Mouse (Mus musculus) cerebellum, postnatal 25 days (tissue): ENCODE results near the gene Uhrf1.

Experiments used
- DNase-seq, 2 experiments: peaks; one replicate each; pipeline ENCODE4 v3.0.0; 2021; ENCODE audit warnings: mixed read lengths in 2 of 2

Gene Uhrf1

DNA sequence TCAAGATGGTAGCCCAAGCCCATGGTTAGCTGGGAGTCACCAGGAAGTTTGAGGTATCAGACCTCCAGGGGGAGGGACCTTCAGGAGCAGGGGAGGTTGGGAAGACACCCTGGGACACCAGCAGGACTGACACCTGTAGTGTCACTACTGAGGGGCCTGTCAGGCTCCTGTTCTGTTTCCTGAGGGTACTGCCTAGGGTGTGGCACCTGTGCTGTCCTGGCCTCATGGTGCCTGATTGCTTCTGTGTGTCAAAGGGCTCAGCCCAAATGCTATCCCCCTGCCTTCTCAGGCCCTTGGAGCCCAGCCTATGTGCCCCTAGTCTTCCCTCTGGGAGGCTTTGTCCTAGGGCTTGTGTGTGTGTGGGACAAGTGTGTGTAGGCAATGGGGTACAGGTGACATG lies 45.5 kb downstream of the Uhrf1 start:
- DNase-seq, result no peak

GRCm38 (mm10) chr17:56350694-56351093 lies 47.6 kb downstream of the Uhrf1 start:
- DNase-seq, result peak; percentile 88 to 94

DNA sequence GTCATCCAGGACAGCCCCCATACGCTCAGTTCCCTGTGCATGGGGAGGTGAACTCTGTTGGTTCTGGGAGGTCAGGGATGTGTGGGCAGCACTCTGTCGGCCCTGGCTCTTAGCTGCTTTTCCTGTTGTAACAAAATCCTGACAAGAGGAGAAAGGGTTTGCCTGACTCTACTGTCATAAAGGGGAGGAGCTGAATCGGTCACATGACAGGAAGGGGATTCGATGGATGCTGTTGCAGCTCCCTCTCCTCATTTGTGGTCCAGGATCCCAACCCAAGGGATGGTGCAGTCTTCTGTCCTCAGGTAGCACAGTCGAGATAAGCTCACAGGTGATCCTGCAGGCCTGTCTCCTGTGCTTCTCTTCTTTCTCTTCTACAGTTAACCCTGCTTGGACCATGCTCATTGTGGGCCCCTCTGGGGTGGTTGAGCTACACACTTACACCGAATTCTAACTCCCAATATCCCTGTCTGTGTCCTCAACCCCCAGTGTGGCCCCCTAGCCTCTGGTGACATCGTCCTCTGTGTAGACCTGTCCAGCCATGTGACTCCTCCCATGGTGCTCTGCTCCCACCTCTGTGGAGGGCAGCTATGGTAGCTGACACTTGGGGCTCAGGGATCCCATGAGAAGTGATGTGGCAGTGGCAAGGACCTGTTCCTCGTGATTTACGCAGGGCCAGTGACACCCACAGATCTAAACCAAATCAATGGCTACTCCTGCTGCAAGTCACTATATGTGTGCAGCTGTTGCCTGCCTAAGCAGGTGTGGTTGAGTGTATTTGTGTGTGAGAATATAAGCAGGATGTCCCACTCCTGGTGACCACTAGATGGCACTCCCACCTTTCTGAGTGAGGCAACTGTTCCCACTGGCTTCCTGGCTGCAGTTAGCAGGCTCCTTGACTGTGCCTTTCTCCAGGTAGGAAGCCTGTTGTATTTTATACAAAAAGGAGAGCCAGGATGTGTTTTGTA lies 54.1 kb downstream of the Uhrf1 start:
- DNase-seq, result peak; percentile 79 to 86

- DNase-seq, result no peak
Observed at GRCm38 (mm10) chr17:56359183-56359725, 56.1 kb downstream of the Uhrf1 start.

GRCm38 (mm10) chr17:56359864-56360263 lies 56.7 kb downstream of the Uhrf1 start:
- DNase-seq, result no peak

- peak; percentile 85 for DNase-seq
Observed at GRCm38 (mm10) chr17:56360451-56360850, 57.3 kb downstream of the Uhrf1 start.

- DNase-seq, result no peak
Observed at GRCm38 (mm10) chr17:56361542-56361941, 58.4 kb downstream of the Uhrf1 start.

DNA sequence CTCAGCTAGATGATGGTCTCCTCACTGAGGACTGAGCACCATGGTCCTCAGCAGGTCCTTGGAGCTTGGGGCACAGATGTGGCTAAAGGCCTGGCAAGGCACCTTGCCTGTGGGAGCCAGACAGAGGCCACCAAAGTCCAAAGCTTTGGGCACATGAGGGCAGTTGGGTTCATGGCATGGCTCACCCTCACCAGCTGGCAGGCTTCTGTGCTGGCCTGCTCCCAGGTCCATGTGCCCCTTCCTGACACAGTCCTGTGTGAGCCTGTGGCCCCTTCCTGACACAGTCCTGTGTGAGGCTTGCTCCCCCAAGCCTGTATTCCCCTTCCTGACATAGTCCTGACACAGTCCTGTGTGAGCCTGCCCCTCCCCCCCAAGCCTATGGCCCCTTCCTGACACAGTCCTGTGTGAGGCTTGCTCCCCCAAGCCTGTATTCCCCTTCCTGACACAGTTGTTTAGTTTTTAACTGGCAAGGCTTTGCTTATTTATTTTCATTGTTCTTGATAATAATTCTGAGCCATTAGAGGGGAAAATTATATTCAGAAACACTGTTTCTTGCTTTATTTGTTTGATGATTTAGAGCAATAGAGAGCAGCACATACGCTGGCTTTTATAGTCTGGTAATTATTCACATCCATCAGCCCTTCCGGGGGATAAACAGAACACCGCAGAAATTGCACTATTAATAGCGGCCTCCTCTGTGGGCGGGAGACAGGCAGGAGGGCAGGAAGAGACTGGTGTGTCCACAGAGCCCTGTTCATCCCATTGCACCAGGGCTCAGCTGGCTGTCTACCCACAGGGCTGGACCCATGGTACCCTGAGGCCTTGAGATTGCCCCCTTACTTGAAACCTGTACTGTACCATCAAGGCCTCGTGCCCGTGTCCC lies 62.9 kb downstream of the Uhrf1 start:
- peak; percentile 58 to 59 for DNase-seq

GRCm38 (mm10) chr17:56368291-56368790 lies 65.2 kb downstream of the Uhrf1 start:
- DNase-seq, result no peak

DNA sequence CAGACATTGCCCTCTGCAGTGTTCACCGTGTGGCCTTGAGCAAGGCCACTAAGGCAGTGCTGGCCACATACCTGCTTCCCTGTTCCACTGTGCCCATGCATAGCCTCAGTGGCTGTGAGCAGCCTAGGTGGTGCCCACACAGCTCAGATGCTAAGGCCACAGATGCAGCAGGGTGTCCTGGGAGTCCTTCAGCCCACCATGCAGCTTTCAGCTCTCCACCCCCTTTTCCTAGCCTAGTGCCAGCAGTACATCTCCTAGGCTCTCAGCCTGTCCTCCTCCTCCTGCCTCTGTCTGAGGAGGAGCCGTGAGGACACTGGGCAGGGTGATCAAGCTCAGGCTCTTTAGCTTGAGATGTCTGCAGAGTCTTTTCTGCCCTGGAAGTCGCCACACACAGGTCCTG lies 67.0 kb downstream of the Uhrf1 start:
- DNase-seq, result no peak

DNA sequence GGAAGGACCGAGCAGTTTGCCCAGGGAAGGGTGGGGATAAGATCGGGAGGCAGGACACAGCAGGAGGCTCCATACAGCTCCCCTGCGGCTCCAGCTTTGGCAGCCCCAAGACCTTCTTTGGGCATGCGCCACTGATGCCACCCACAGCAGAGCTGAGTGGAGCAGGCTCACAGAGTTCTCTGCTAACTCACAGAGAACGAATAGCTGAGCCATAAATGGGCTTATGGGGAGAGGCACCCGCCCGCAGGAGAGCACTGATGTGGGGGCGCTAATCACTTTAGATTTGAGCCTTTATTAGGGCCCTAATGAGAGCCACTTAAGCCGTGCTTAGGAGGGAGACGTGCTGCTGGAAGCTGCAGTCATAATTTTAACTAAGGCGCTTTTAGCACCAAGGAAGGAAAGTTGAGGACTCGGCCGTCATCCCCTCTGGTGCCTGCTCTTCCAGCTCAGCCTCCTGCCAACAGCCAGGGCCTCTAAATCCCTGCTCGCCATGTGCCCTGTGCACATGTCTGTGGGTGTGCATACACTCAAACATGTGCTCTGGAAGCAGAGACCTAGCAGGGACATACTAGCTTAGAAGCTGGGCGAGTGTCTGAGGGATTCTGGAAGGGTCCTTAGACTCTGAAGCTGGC lies 68.0 kb downstream of the Uhrf1 start:
- no peak for DNase-seq

- DNase-seq, result no peak
Observed at GRCm38 (mm10) chr17:56372109-56372508, 69.0 kb downstream of the Uhrf1 start.
